Mouse (Mus musculus): ENCODE data around the gene Osgep. TPM values are rescaled to one million over a fixed set of nuclear protein-coding genes. Genes with fewer than 3 reads are reported as not detected.
"Not testable (repeated sequence)": the region's sequence is repeated elsewhere in the genome, so short reads cannot be mapped to it uniquely, and the experiment has no call there.

Gene Osgep
- 25.6 and 29.9 TPM in 2 replicates for total RNA-seq (2014; fragmentation: Nextera tagmentation)
- total RNA-seq (2017): 94.9 and 117 TPM in 2 replicates
- polyA plus RNA-seq (2012): 29.3 and 42.4 TPM in 2 replicates

DNA sequence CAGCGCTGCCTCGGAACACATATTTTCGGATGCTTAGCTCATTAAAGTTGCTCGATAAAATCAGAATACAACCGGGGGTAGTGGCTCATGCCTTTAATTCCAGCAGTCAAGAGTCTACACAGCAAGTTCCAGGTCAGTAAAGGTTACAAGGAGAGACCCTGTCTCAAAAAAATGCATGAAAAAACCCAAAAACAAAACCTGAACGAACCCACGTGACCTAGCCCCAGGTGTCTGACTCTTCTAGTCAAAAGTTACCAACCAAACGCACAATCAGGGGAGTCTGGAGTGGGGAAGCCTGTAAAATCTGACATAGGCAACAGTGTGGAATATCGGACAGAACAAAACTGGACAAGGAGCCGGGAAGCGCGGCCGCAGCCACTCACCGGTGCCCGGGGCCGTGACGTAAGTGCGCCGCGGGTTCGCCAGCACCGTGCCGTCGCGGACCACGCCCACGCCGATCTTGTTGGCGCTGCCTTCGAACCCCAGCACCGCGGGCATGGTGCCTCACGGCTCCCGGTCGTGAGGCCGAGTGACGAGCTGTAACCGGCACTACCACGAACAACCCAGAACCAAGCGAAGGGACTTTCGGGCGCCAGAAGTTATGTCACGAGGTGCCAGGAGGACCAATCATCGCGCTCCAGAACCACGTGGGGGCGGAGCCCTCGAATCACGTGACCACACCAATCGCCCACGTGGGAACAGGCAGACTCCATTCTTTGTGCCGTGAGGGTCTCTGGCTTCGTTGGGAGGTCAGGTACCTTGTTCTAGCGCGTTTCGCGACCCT lies at the start of gene Osgep, which contains the start of gene Apex1:
TSS of gene Osgep (minus strand) at position 613 of the 784 bp plus-strand sequence.
TSS of gene Apex1 (plus strand) at position 688 of the 784 bp plus-strand sequence.
- TF ChIP-seq CTCF (IDR thresholded peaks at IDR 0.05; ENCODE audit: low read depth, low read length) (no peak), TAL1 (conservative IDR thresholded peaks at IDR 0.05; ENCODE audit: low read depth, low read length) (no peak), GATA2 (IDR thresholded peaks at IDR 0.05; ENCODE audit: borderline replicate concordance, low read depth, low read length) (no peak), GATA1 (IDR thresholded peaks at IDR 0.05; ENCODE audit: borderline replicate concordance, low read length) (no peak), POLR2AphosphoS5 (IDR thresholded peaks at IDR 0.05; ENCODE audit: insufficient replicate concordance, low read depth, low read length) (0 out of 2 replicates have a peak, but pooled peaks have one; percentile 32)
- Histone ChIP-seq H3K36me3 (replicated peaks) (peaks cover 56% of the 10 kb centered on the region), H3K27me3 (ENCODE audit: insufficient read depth, low read length) (no peaks in the 10 kb centered on the region), H3K4me1 (ENCODE audit: insufficient read depth, low read depth, low read length) (peaks cover 42% of the 10 kb centered on the region), H3K4me3 (ENCODE audit: low read depth, low read length) (peak within 1 kb of the TSS; percentile 84), H3K9me3 (replicated peaks) (no peaks in the 10 kb centered on the region)
- DNase-seq (ENCODE audit: low spot score) (peak; percentile 97), ATAC-seq (ENCODE audit: extremely low read depth, insufficient number of reproducible peaks, low FRiP score, poor library complexity, severe bottlenecking) (peak; percentile 87)

DNA sequence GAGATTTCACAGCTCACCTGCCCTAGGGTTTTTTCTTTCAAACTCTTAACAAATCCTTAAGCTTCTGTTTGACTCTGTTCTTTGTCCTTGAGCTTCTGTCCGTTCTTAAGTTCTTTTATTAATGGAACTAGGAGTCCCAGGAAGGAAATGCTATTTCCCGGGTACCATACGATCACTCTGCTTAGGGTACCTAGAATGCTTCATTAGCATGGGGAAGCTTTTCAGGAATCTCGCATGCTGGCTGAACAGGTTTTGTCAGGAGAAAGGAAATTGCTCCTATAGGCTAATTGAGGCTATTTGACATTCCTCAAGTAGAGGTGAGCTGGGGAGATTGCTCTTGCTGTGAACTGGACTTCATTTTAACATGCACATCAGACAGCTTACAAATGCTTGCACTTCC lies 49.0 kb upstream of the Osgep start:
- Histone ChIP-seq H3K4me1 (ENCODE audit: insufficient read depth, low read depth, low read length) (peaks cover 13% of the 10 kb centered on the region), H3K9me3 (replicated peaks) (no peaks in the 10 kb centered on the region), H3K27me3 (ENCODE audit: insufficient read depth, low read length) (peaks cover 4% of the 10 kb centered on the region; the same call in 1 of the 2 replicates), H3K36me3 (replicated peaks) (no peaks in the 10 kb centered on the region), H3K4me3 (ENCODE audit: low read depth, low read length) (no peak overlapping the region)
- no peak for TF ChIP-seq TAL1 (conservative IDR thresholded peaks at IDR 0.05; ENCODE audit: low read depth, low read length)
- TF ChIP-seq CTCF (IDR thresholded peaks at IDR 0.05; ENCODE audit: low read depth, low read length): no peak
- no peak for TF ChIP-seq POLR2AphosphoS5 (IDR thresholded peaks at IDR 0.05; ENCODE audit: insufficient replicate concordance, low read depth, low read length)
- TF ChIP-seq GATA1 (IDR thresholded peaks at IDR 0.05; ENCODE audit: borderline replicate concordance, low read length): no peak
- ATAC-seq (ENCODE audit: extremely low read depth, insufficient number of reproducible peaks, low FRiP score, poor library complexity, severe bottlenecking) (no peak), DNase-seq (ENCODE audit: low spot score) (no peak)

DNA sequence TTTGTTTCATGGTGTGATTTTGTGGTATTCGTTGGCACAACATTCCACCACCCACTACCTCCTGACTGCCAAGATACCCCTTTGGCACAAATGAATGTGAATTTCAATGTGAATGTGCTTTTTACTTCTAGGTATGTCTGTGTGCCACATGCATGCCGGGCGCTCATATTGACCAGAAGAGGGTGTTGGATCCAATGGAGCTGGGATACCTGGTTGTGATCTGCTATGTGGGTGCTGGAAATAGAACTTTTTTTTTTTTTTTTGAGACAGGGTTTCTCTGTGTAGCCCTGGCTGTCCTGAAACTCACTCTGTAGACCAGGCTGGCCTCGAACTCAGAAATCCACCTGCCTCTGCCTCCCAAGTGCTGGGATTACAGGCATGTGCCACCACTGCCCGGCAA lies 48.4 kb upstream of the Osgep start:
- H3K27me3 ChIP-seq (ENCODE audit: insufficient read depth, low read length); H3K9me3 ChIP-seq (replicated peaks); ATAC-seq (ENCODE audit: extremely low read depth, insufficient number of reproducible peaks, low FRiP score, poor library complexity, severe bottlenecking); H3K4me3 ChIP-seq (ENCODE audit: low read depth, low read length); DNase-seq (ENCODE audit: low spot score); H3K36me3 ChIP-seq (replicated peaks): not testable (repeated sequence)
- H3K4me1 ChIP-seq (ENCODE audit: insufficient read depth, low read depth, low read length): peaks cover 13% of the 10 kb centered on the region

DNA sequence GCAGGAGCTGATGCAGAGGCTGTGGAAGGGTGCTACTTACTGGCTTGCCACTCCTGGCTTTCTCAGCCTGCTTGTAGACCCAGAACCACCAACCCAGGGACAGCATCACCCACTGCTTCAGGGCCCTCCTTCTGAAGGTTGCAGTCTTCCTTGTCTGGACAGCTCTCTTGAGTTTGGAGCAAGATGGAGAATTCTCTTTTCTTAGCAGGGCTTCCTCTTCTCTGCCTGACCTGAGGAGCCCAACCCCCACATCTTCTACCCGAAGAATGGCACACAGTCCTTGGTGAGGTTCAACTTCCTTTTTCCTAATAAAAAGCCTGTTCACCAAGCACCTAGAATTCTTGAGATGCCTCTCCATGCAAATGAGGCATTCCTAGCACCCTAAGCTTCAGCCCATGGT lies 46.1 kb upstream of the Osgep start:
- H3K36me3 ChIP-seq (replicated peaks): no peaks in the 10 kb centered on the region

DNA sequence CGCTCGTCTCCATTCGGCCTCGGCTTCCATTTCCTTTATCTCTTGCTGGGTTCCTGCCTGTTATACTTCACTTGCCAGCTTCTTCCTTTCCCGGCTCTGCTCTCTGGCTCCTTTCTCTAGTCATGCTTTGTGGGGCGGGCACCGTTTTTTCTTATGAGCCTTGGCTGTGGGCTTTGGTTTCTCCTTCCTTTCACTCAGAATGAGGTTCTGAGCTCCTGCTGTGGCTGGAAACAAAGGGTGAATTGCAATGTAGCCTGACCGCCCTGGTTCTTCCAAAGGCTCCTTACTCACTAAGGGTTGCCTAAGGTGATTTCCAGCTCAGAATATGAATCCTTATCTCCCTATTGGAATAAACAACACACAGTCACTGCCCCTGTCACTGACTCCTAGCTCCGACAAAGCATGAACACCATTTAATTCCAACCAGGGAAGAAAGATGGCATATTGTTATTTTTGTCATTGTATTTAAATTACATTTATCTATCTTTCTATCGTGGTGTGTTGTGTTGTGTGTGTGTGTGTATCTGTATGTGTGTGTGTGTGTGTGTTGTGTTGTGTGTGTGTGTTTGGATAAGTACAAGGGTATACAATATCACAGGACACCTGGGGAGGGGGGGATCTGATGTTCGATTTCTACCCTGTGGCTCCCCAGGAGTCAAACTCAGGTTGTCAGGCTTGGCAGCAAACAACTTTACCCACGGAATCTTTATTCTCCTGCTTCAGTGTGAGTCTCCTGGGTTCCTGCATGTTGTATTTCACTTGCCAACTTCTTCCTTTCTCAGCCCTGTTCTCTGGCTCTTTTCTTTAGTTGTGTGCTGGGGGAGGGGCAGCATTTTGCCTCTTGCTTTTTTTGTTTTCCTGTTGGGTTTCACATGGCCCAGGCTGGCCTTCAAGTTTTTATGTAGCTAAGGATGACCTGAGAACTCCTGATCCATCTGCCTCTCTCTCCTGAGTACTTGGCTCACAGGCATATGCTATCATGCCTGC lies 45.2 kb upstream of the Osgep start:
- TF ChIP-seq TAL1 (conservative IDR thresholded peaks at IDR 0.05; ENCODE audit: low read depth, low read length): no peak
- TF ChIP-seq POLR2AphosphoS5 (IDR thresholded peaks at IDR 0.05; ENCODE audit: insufficient replicate concordance, low read depth, low read length): no peak
- no peak for TF ChIP-seq GATA1 (IDR thresholded peaks at IDR 0.05; ENCODE audit: borderline replicate concordance, low read length)
- no peak for TF ChIP-seq CTCF (IDR thresholded peaks at IDR 0.05; ENCODE audit: low read depth, low read length)
- TF ChIP-seq GATA2 (IDR thresholded peaks at IDR 0.05; ENCODE audit: borderline replicate concordance, low read depth, low read length): no peak
- ATAC-seq (ENCODE audit: extremely low read depth, insufficient number of reproducible peaks, low FRiP score, poor library complexity, severe bottlenecking) (no peak), DNase-seq (ENCODE audit: low spot score) (no peak)
- Histone ChIP-seq H3K36me3 (replicated peaks) (no peaks in the 10 kb centered on the region), H3K9me3 (replicated peaks) (no peaks in the 10 kb centered on the region), H3K27me3 (ENCODE audit: insufficient read depth, low read length) (peaks cover 2% of the 10 kb centered on the region; the same call in 1 of the 2 replicates), H3K4me3 (ENCODE audit: low read depth, low read length) (no peak overlapping the region), H3K4me1 (ENCODE audit: insufficient read depth, low read depth, low read length) (peaks cover 13% of the 10 kb centered on the region)

More for the DNA sequence above, 46.1 kb upstream of the Osgep start:
- no peaks in the 10 kb centered on the region for H3K9me3 ChIP-seq (replicated peaks)
- no peak overlapping the region for H3K4me3 ChIP-seq (ENCODE audit: low read depth, low read length)
- no peak for DNase-seq (ENCODE audit: low spot score)
- peaks cover 2% of the 10 kb centered on the region; the same call in 1 of the 2 replicates for H3K27me3 ChIP-seq (ENCODE audit: insufficient read depth, low read length)
- no peak for ATAC-seq (ENCODE audit: extremely low read depth, insufficient number of reproducible peaks, low FRiP score, poor library complexity, severe bottlenecking)
- TF ChIP-seq POLR2AphosphoS5 (IDR thresholded peaks at IDR 0.05; ENCODE audit: insufficient replicate concordance, low read depth, low read length): no peak
- TF ChIP-seq CTCF (IDR thresholded peaks at IDR 0.05; ENCODE audit: low read depth, low read length): no peak
- TF ChIP-seq TAL1 (conservative IDR thresholded peaks at IDR 0.05; ENCODE audit: low read depth, low read length): no peak
- TF ChIP-seq GATA1 (IDR thresholded peaks at IDR 0.05; ENCODE audit: borderline replicate concordance, low read length): no peak
- TF ChIP-seq GATA2 (IDR thresholded peaks at IDR 0.05; ENCODE audit: borderline replicate concordance, low read depth, low read length): no peak
- H3K4me1 ChIP-seq (ENCODE audit: insufficient read depth, low read depth, low read length): peaks cover 13% of the 10 kb centered on the region

DNA sequence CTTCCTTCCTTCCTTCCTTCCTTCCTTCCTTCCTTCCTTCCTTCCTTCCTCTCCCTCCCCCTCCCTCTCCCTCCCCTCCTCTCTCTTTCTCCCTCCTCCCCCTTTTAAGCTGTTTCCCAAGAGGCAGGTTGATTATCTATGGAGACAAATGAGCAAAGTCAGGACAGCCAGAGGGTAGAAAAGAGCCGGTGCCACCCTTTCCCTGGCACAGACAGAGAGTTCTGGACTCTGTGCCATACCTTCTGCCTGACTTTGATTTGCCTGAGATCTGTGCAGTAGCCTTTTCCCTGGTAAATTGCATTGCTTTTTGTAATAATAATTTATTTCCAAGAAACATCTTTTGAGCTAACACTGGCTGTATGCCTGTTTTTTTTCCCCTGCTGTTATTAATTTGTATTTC lies 44.3 kb upstream of the Osgep start:
- Histone ChIP-seq H3K9me3 (replicated peaks) (no peaks in the 10 kb centered on the region), H3K27me3 (ENCODE audit: insufficient read depth, low read length) (peaks cover 2% of the 10 kb centered on the region; the same call in 1 of the 2 replicates), H3K36me3 (replicated peaks) (no peaks in the 10 kb centered on the region), H3K4me1 (ENCODE audit: insufficient read depth, low read depth, low read length) (peaks cover 13% of the 10 kb centered on the region), H3K4me3 (ENCODE audit: low read depth, low read length) (no peak overlapping the region)
- no peak for ATAC-seq (ENCODE audit: extremely low read depth, insufficient number of reproducible peaks, low FRiP score, poor library complexity, severe bottlenecking)
- TF ChIP-seq GATA1 (IDR thresholded peaks at IDR 0.05; ENCODE audit: borderline replicate concordance, low read length) (no peak), POLR2AphosphoS5 (IDR thresholded peaks at IDR 0.05; ENCODE audit: insufficient replicate concordance, low read depth, low read length) (no peak), CTCF (IDR thresholded peaks at IDR 0.05; ENCODE audit: low read depth, low read length) (no peak), GATA2 (IDR thresholded peaks at IDR 0.05; ENCODE audit: borderline replicate concordance, low read depth, low read length) (no peak), TAL1 (conservative IDR thresholded peaks at IDR 0.05; ENCODE audit: low read depth, low read length) (no peak)
- DNase-seq (ENCODE audit: low spot score): no peak
